ENCODE assay signal across 12 mouse cellular contexts in genomic region chr4:128635894-128636585, GRCm38 (mm10). TPM values are rescaled to one million over a fixed set of nuclear protein-coding genes. Genes with fewer than 3 reads are reported as not detected.
A peak's percentile ranks its signal among the peaks of the same experiment; 100 is the strongest.
DNase-seq lines count a peak whose midpoint lies in the region; ATAC-seq lines count a peak whose summit lies in the region.
"Had no signal": no experiment of that assay in that cellular context is flagged by ENCODE, and none has a peak within 500 bp of the region (broad histone marks: within the 10 kb centered on the region; RNA-seq: fewer than 3 reads in every experiment).

No protein-coding gene starts in this region.

- no peak overlapping the region for H3K4me2 ChIP-seq in neural tube, embryonic 13.5 days
- no peak overlapping the region for H3K4me2 ChIP-seq in stomach, embryonic 15.5 days

- peak overlapping the region; percentile 54; the same call in 1 of the 2 replicates for H3K27ac ChIP-seq in neural tube, embryonic 13.5 days (replicated peaks)
- H3K27ac ChIP-seq in stomach, embryonic 15.5 days, result peak overlapping the region; percentile 66

- H3K4me1 ChIP-seq in neural tube, embryonic 13.5 days (replicated peaks), result peaks cover 33% of the 10 kb centered on the region
- peaks cover 9% of the 10 kb centered on the region for H3K4me1 ChIP-seq in stomach, embryonic 15.5 days

- H3K36me3 ChIP-seq in neural tube, embryonic 13.5 days, result no peaks in the 10 kb centered on the region
- H3K36me3 ChIP-seq in stomach, embryonic 15.5 days, result no peaks in the 10 kb centered on the region

- H3K9ac ChIP-seq in neural tube, embryonic 13.5 days, result no peak overlapping the region
- no peak overlapping the region for H3K9ac ChIP-seq in stomach, embryonic 15.5 days

- H3K4me3 ChIP-seq in neural tube, embryonic 13.5 days, result no peak overlapping the region
- H3K4me3 ChIP-seq in stomach, embryonic 15.5 days (replicated peaks), result no peak overlapping the region

- ATAC-seq in neural tube, embryonic 13.5 days (ENCODE audit: low read depth), result no peak
- peak; percentile 18; the same call in 1 of the 2 replicates for ATAC-seq in granulocyte monocyte progenitor cell, adult 5-6 weeks (replicated peaks; ENCODE audit: poor library complexity, severe bottlenecking)
- ATAC-seq in stomach, embryonic 15.5 days (ENCODE audit: insufficient read depth, low FRiP score, low read depth), result no peak

- no peaks in the 10 kb centered on the region for H3K9me3 ChIP-seq in neural tube, embryonic 13.5 days
- H3K9me3 ChIP-seq in stomach, embryonic 15.5 days, result no peaks in the 10 kb centered on the region

- H3K27me3 ChIP-seq in neural tube, embryonic 13.5 days, result no peaks in the 10 kb centered on the region
- H3K27me3 ChIP-seq in stomach, embryonic 15.5 days (replicated peaks), result no peaks in the 10 kb centered on the region

- no peak for DNase-seq in neural tube, embryonic 10.5 days (ENCODE audit: extremely low spot score, low spot score)
- DNase-seq in kidney, postnatal 14 days, result peak; percentile 64
- no peak for DNase-seq in cerebellum, postnatal 4 days (ENCODE audit: low spot score in 2 of 2)
- no peak for DNase-seq in gastrocnemius, adult 18-20 months (ENCODE audit: low spot score)
- no peak for DNase-seq in urinary bladder, adult 2 months (ENCODE audit: low spot score)
- DNase-seq: cerebellum, postnatal 14 days; gastrocnemius, postnatal 25 days; right cerebral cortex, postnatal 14 days; thymus, postnatal 4 days had no signal

- WGBS in neural tube, embryonic 13.5 days, result 52% methylated on average over 10 of the region's 10 CpGs
- 40% methylated on average over 10 of the region's 10 CpGs for WGBS in stomach, embryonic 15.5 days

RNA-seq across cellular contexts. Expression of gene Tlr12, which starts 17.6 kb away (rescaled TPM):
- polyA plus RNA-seq in neural tube, embryonic 13.5 days (2015; fragmentation: Nextera tagmentation; extraction: Ambion mirVana), result 1.7 and 2.0 TPM in 2 replicates
- total RNA-seq in granulocyte monocyte progenitor cell, adult 5-6 weeks (2014; fragmentation: Nextera tagmentation), result 0.82 and 2.3 TPM in 2 replicates
- 0.13 TPM in 1 of 2 replicates, not detected in the other for total RNA-seq in granulocyte monocyte progenitor cell, adult 5-6 weeks (2017)
- polyA plus RNA-seq in stomach, embryonic 15.5 days (2015; fragmentation: Nextera tagmentation; extraction: Ambion mirVana), result 1.5 and 1.7 TPM in 2 replicates
- not detected for total RNA-seq in gastrocnemius, adult 18-20 months (2021)
- polyA plus RNA-seq in urinary bladder, adult 2 months (2012; rRNA removed), result 5.0 and 6.9 TPM in 2 replicates
- total RNA-seq: gastrocnemius, postnatal 25 days had no signal

RNA-seq across cellular contexts. Expression of gene Phc2, which starts 18.5 kb away (rescaled TPM):
- polyA plus RNA-seq in neural tube, embryonic 13.5 days (2015; fragmentation: Nextera tagmentation; extraction: Ambion mirVana), result 82.2 and 101 TPM in 2 replicates
- 33.7 and 47.2 TPM in 2 replicates for total RNA-seq in granulocyte monocyte progenitor cell, adult 5-6 weeks (2014; fragmentation: Nextera tagmentation)
- total RNA-seq in granulocyte monocyte progenitor cell, adult 5-6 weeks (2017), result 8.7 and 17.5 TPM in 2 replicates
- polyA plus RNA-seq in stomach, embryonic 15.5 days (2015; fragmentation: Nextera tagmentation; extraction: Ambion mirVana), result 46.9 and 49.3 TPM in 2 replicates
- 10 to 100 TPM; 17.6 to 22.9 TPM for total RNA-seq in gastrocnemius, adult 18-20 months (2021)
- polyA plus RNA-seq in urinary bladder, adult 2 months (2012; rRNA removed), result 68.5 and 77.5 TPM in 2 replicates

RNA-seq across cellular contexts. Expression of gene Zscan20, which starts 26.1 kb away (rescaled TPM):
- polyA plus RNA-seq in neural tube, embryonic 13.5 days (2015; fragmentation: Nextera tagmentation; extraction: Ambion mirVana), result 4.1 and 4.6 TPM in 2 replicates
- 3.0 and 11.8 TPM in 2 replicates for total RNA-seq in granulocyte monocyte progenitor cell, adult 5-6 weeks (2014; fragmentation: Nextera tagmentation)
- total RNA-seq in granulocyte monocyte progenitor cell, adult 5-6 weeks (2017), result 2.2 and 3.0 TPM in 2 replicates
- polyA plus RNA-seq in stomach, embryonic 15.5 days (2015; fragmentation: Nextera tagmentation; extraction: Ambion mirVana), result 3.8 and 3.9 TPM in 2 replicates
- total RNA-seq in gastrocnemius, adult 18-20 months (2021), result 1 to 10 TPM; 2.2 to 3.4 TPM
- 2.1 and 3.4 TPM in 2 replicates for polyA plus RNA-seq in urinary bladder, adult 2 months (2012; rRNA removed)
